Mouse (Mus musculus): ENCODE measurements around the gene Nfkbid.

- TF ChIP-seq JUN (IDR thresholded peaks at IDR 0.05; ENCODE audit: insufficient read depth, low read depth, low read length) (no peak), NRF1 (IDR thresholded peaks at IDR 0.05; ENCODE audit: low read depth, low read length) (no peak), CTCF (conservative IDR thresholded peaks at IDR 0.05 in 1 of 2, IDR thresholded peaks at IDR 0.05 in 1 of 2; ENCODE audit: low read depth in 2 of 2, low read length in 2 of 2) (no peak), POLR2AphosphoS2 (IDR thresholded peaks at IDR 0.05; ENCODE audit: low read depth, low read length) (no peak), MAFK (IDR thresholded peaks at IDR 0.05; ENCODE audit: insufficient replicate concordance, low read length) (no peak)
Measured at GRCm38 (mm10) chr7:30392746-30393520, 28.6 kb upstream of the Nfkbid start.
